Mouse (Mus musculus) kidney, postnatal 36 days (tissue): ENCODE results near the gene Tmem269.

Experiments
- DNase-seq, 2 experiments: peaks; one replicate each; pipeline ENCODE4 v3.0.0; 2021 to 2022; ENCODE audit warnings: mixed read lengths in 2 of 2

Tmem269 gene

GRCm38 (mm10) chr4:119234348-119234747 is 16.3 kb upstream of the Tmem269 start:
- no peak for DNase-seq

- peak in 1 of 2 experiments; percentile 62 for DNase-seq
Measured at GRCm38 (mm10) chr4:119233256-119233901, 15.4 kb upstream of the Tmem269 start.

GRCm38 (mm10) chr4:119232410-119233255 is 14.6 kb upstream of the Tmem269 start, which contains the start of the genes AU022252 and P3h1:
TSS of gene AU022252 (minus strand) at chr4:119232712.
TSS of gene P3h1 (plus strand) at chr4:119232915.
- DNase-seq, result peak; percentile 100

GRCm38 (mm10) chr4:119226751-119227150 is 8.7 kb upstream of the Tmem269 start:
- DNase-seq, result no peak

- DNase-seq, result no peak
Measured at GRCm38 (mm10) chr4:119225719-119226118, 7.7 kb upstream of the Tmem269 start.

GRCm38 (mm10) chr4:119224534-119224933 is 6.5 kb upstream of the Tmem269 start:
- no peak for DNase-seq

- peak; percentile 34 to 68 for DNase-seq
Measured at GRCm38 (mm10) chr4:119223696-119224095, 5.7 kb upstream of the Tmem269 start.

- no peak for DNase-seq
Measured at GRCm38 (mm10) chr4:119216667-119217066, 1.4 kb downstream of the Tmem269 start.

- DNase-seq, result peak; percentile 64 to 87
Measured at GRCm38 (mm10) chr4:119204672-119205071, 13.3 kb downstream of the Tmem269 start.

- no peak for DNase-seq
Measured at GRCm38 (mm10) chr4:119198105-119198504, 19.9 kb downstream of the Tmem269 start.

- no peak for DNase-seq
Measured at GRCm38 (mm10) chr4:119195582-119196320, 22.3 kb downstream of the Tmem269 start.

GRCm38 (mm10) chr4:119194909-119195581 is 23.0 kb downstream of the Tmem269 start, which contains the start of gene Svbp:
TSS of gene Svbp (plus strand) at chr4:119195306.
- DNase-seq, result peak; percentile 85 to 96

- DNase-seq, result no peak
Measured at GRCm38 (mm10) chr4:119192757-119193156, 25.3 kb downstream of the Tmem269 start.

GRCm38 (mm10) chr4:119191273-119191672 is 26.7 kb downstream of the Tmem269 start:
- no peak for DNase-seq

- no peak for DNase-seq
Measured at GRCm38 (mm10) chr4:119190618-119191017, 27.4 kb downstream of the Tmem269 start.

GRCm38 (mm10) chr4:119189864-119190263 is 28.2 kb downstream of the Tmem269 start, which contains the start of gene Ermap:
TSS of gene Ermap (minus strand) at chr4:119190011.
- no peak for DNase-seq

- no peak for DNase-seq
Measured at GRCm38 (mm10) chr4:119189392-119189791, 28.6 kb downstream of the Tmem269 start.

- no peak for DNase-seq
Measured at GRCm38 (mm10) chr4:119188060-119188785, 29.8 kb downstream of the Tmem269 start.

- DNase-seq, result no peak
Measured at GRCm38 (mm10) chr4:119185771-119186170, 32.2 kb downstream of the Tmem269 start.

GRCm38 (mm10) chr4:119183525-119183924 is 34.5 kb downstream of the Tmem269 start:
- no peak for DNase-seq

GRCm38 (mm10) chr4:119181456-119181855 is 36.6 kb downstream of the Tmem269 start:
- DNase-seq, result no peak
